Mouse (Mus musculus): ENCODE measurements at regions not wholly inside any gene's neighbourhood (a gene's known extent, or its start where the extent isn't known, plus 50 kb on each side); places are given as distances from the start of the nearest gene placed in this dataset.

- Histone ChIP-seq H3K9ac (ENCODE audit: low read depth, low read length) (no peak overlapping the region), H3K4me1 (ENCODE audit: control insufficient read depth, insufficient read depth, low read length) (no peaks in the 10 kb centered on the region), H3K27ac (replicated peaks; ENCODE audit: insufficient read depth, low read depth, low read length) (no peak overlapping the region), H3K79me2 (ENCODE audit: control insufficient read depth, insufficient read depth, low read length) (no peaks in the 10 kb centered on the region), H3K4me3 (ENCODE audit: insufficient read depth, low read depth, low read length) (no peak overlapping the region), H3K36me3 (ENCODE audit: control insufficient read depth, insufficient read depth, low read length) (no peaks in the 10 kb centered on the region), H3K27me3 (ENCODE audit: control insufficient read depth, insufficient read depth, low read length) (no peaks in the 10 kb centered on the region)
- no peak for DNase-seq (ENCODE audit: extremely low read depth, low read depth, low spot score)
- 88% methylated on average over 12 of the region's 12 CpGs for WGBS
- TF ChIP-seq CTCF (IDR thresholded peaks at IDR 0.05; ENCODE audit: low read depth, low read length), result no peak
- TF ChIP-seq POLR2A (IDR thresholded peaks at IDR 0.05; ENCODE audit: extremely low read depth, insufficient read depth, low read length), result no peak
Measured at GRCm38 (mm10) chr5:73884998-73885397, 183.2 kb downstream of the Usp46 start.

- Histone ChIP-seq H3K27me3 (ENCODE audit: control insufficient read depth, insufficient read depth, low read length) (no peaks in the 10 kb centered on the region), H3K79me2 (ENCODE audit: control insufficient read depth, insufficient read depth, low read length) (no peaks in the 10 kb centered on the region), H3K9ac (ENCODE audit: low read depth, low read length) (no peak overlapping the region), H3K4me3 (ENCODE audit: insufficient read depth, low read depth, low read length) (no peak overlapping the region), H3K27ac (replicated peaks; ENCODE audit: insufficient read depth, low read depth, low read length) (no peak overlapping the region), H3K4me1 (ENCODE audit: control insufficient read depth, insufficient read depth, low read length) (no peaks in the 10 kb centered on the region), H3K36me3 (ENCODE audit: control insufficient read depth, insufficient read depth, low read length) (no peaks in the 10 kb centered on the region)
- 82% methylated on average over 1 of the region's 1 CpGs for WGBS
- no peak for DNase-seq (ENCODE audit: extremely low read depth, low read depth, low spot score)
- TF ChIP-seq POLR2A (IDR thresholded peaks at IDR 0.05; ENCODE audit: extremely low read depth, insufficient read depth, low read length), result no peak
- TF ChIP-seq CTCF (IDR thresholded peaks at IDR 0.05; ENCODE audit: low read depth, low read length), result no peak
Measured at GRCm38 (mm10) chr5:73885691-73886090, 182.5 kb downstream of the Usp46 start.

- H3K79me2 ChIP-seq (ENCODE audit: control insufficient read depth, insufficient read depth, low read length), result no peaks in the 10 kb centered on the region
Measured at GRCm38 (mm10) chr5:73887306-73887958, 180.8 kb downstream of the Usp46 start.

DNA sequence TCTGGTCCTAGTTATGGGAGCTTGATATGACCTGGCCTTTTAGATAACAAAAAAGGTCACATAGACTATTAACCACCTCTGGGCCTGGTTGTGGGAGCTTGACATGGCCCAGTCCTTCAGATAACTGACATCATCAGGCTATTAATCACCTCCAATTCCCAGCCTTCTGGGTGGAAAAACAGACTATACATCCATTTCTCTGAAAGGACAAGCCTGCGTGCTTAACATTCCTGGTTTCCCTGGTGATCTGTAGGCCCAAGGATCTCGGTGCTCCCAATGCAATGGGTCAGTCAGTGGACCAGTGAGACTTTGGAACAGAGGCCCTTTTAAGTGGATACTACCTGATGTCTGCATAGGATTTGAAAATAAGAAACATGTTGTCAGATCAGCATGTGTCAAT, 179.8 kb downstream of the Usp46 start:
- 93% methylated on average over 2 of the region's 2 CpGs for WGBS
- no peak for DNase-seq (ENCODE audit: extremely low read depth, low read depth, low spot score)
- Histone ChIP-seq H3K36me3 (ENCODE audit: control insufficient read depth, insufficient read depth, low read length) (no peaks in the 10 kb centered on the region), H3K4me3 (ENCODE audit: insufficient read depth, low read depth, low read length) (no peak overlapping the region), H3K27ac (replicated peaks; ENCODE audit: insufficient read depth, low read depth, low read length) (no peak overlapping the region), H3K4me1 (ENCODE audit: control insufficient read depth, insufficient read depth, low read length) (no peaks in the 10 kb centered on the region; the same call in 1 of the 2 replicates), H3K9ac (ENCODE audit: low read depth, low read length) (no peak overlapping the region), H3K27me3 (ENCODE audit: control insufficient read depth, insufficient read depth, low read length) (no peaks in the 10 kb centered on the region), H3K79me2 (ENCODE audit: control insufficient read depth, insufficient read depth, low read length) (no peaks in the 10 kb centered on the region)
- TF ChIP-seq POLR2A (IDR thresholded peaks at IDR 0.05; ENCODE audit: extremely low read depth, insufficient read depth, low read length), result no peak
- TF ChIP-seq CTCF (IDR thresholded peaks at IDR 0.05; ENCODE audit: low read depth, low read length), result no peak

More at GRCm38 (mm10) chr5:73887306-73887958, 180.8 kb downstream of the Usp46 start:
- Histone ChIP-seq H3K9ac (ENCODE audit: low read depth, low read length) (no peak overlapping the region), H3K4me3 (ENCODE audit: insufficient read depth, low read depth, low read length) (no peak overlapping the region), H3K4me1 (ENCODE audit: control insufficient read depth, insufficient read depth, low read length) (no peaks in the 10 kb centered on the region; the same call in 1 of the 2 replicates), H3K27ac (replicated peaks; ENCODE audit: insufficient read depth, low read depth, low read length) (no peak overlapping the region), H3K27me3 (ENCODE audit: control insufficient read depth, insufficient read depth, low read length) (no peaks in the 10 kb centered on the region), H3K36me3 (ENCODE audit: control insufficient read depth, insufficient read depth, low read length) (no peaks in the 10 kb centered on the region)
- no peak for DNase-seq (ENCODE audit: extremely low read depth, low read depth, low spot score)
- WGBS, result 92% methylated on average over 8 of the region's 8 CpGs
- TF ChIP-seq POLR2A (IDR thresholded peaks at IDR 0.05; ENCODE audit: extremely low read depth, insufficient read depth, low read length), result no peak
- no peak for TF ChIP-seq CTCF (IDR thresholded peaks at IDR 0.05; ENCODE audit: low read depth, low read length)

DNA sequence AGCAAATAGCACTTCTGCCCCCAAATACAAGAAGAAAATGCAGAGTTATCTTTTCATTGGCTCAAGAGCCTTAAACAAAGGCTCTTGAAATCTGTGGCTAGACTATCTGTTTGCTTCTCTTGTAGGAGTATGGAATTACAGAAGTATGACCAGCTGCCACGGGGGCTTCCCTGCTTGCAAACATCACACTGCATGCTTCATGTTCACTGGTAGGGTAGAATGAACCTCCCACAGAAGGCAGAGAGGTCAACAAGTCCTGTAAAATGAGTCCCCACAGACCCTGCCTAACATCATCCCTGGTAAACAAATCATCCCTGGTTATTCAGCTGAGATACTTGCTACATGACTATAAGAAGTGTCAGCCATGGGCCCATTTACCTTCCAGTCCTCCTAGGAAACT, 178.9 kb downstream of the Usp46 start:
- Histone ChIP-seq H3K27ac (replicated peaks; ENCODE audit: insufficient read depth, low read depth, low read length) (no peak overlapping the region), H3K4me3 (ENCODE audit: insufficient read depth, low read depth, low read length) (no peak overlapping the region), H3K4me1 (ENCODE audit: control insufficient read depth, insufficient read depth, low read length) (no peaks in the 10 kb centered on the region; the same call in 1 of the 2 replicates), H3K9ac (ENCODE audit: low read depth, low read length) (no peak overlapping the region), H3K36me3 (ENCODE audit: control insufficient read depth, insufficient read depth, low read length) (no peaks in the 10 kb centered on the region), H3K79me2 (ENCODE audit: control insufficient read depth, insufficient read depth, low read length) (no peaks in the 10 kb centered on the region), H3K27me3 (ENCODE audit: control insufficient read depth, insufficient read depth, low read length) (no peaks in the 10 kb centered on the region)
- no peak for DNase-seq (ENCODE audit: extremely low read depth, low read depth, low spot score)
- WGBS, result 75% methylated on average over 1 of the region's 1 CpGs
- TF ChIP-seq CTCF (IDR thresholded peaks at IDR 0.05; ENCODE audit: low read depth, low read length), result no peak
- no peak for TF ChIP-seq POLR2A (IDR thresholded peaks at IDR 0.05; ENCODE audit: extremely low read depth, insufficient read depth, low read length)

DNA sequence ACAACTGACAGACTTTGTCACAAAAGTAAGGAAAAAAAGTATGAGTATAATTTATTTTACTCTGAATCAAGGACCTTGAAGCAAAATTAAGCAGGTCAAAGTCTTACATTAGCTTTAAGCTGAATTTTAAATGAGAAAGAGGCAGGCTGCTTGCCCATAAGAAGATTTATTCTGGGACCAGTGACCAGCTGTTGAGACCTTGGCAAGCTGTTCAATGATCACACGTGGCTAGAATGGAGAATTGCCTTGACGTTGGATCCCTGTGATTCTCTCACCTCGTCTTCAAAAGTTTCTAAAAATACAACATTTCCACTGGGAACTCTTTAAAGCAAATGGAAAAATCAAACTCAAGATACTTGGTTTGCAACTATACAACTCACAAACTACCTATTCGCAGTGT, 177.3 kb downstream of the Usp46 start:
- Histone ChIP-seq H3K79me2 (ENCODE audit: control insufficient read depth, insufficient read depth, low read length) (no peaks in the 10 kb centered on the region), H3K27me3 (ENCODE audit: control insufficient read depth, insufficient read depth, low read length) (no peaks in the 10 kb centered on the region), H3K27ac (replicated peaks; ENCODE audit: insufficient read depth, low read depth, low read length) (no peak overlapping the region), H3K36me3 (ENCODE audit: control insufficient read depth, insufficient read depth, low read length) (no peaks in the 10 kb centered on the region), H3K4me3 (ENCODE audit: insufficient read depth, low read depth, low read length) (no peak overlapping the region), H3K9ac (ENCODE audit: low read depth, low read length) (no peak overlapping the region), H3K4me1 (ENCODE audit: control insufficient read depth, insufficient read depth, low read length) (no peaks in the 10 kb centered on the region; the same call in 1 of the 2 replicates)
- no peak for DNase-seq (ENCODE audit: extremely low read depth, low read depth, low spot score)
- TF ChIP-seq POLR2A (IDR thresholded peaks at IDR 0.05; ENCODE audit: extremely low read depth, insufficient read depth, low read length) (no peak), CTCF (IDR thresholded peaks at IDR 0.05; ENCODE audit: low read depth, low read length) (no peak)
- WGBS, result 81% methylated on average over 4 of the region's 4 CpGs

All from liver, adult 2 months (tissue).